Mouse (Mus musculus): ENCODE measurements around the gene Rdh9.

DNA sequence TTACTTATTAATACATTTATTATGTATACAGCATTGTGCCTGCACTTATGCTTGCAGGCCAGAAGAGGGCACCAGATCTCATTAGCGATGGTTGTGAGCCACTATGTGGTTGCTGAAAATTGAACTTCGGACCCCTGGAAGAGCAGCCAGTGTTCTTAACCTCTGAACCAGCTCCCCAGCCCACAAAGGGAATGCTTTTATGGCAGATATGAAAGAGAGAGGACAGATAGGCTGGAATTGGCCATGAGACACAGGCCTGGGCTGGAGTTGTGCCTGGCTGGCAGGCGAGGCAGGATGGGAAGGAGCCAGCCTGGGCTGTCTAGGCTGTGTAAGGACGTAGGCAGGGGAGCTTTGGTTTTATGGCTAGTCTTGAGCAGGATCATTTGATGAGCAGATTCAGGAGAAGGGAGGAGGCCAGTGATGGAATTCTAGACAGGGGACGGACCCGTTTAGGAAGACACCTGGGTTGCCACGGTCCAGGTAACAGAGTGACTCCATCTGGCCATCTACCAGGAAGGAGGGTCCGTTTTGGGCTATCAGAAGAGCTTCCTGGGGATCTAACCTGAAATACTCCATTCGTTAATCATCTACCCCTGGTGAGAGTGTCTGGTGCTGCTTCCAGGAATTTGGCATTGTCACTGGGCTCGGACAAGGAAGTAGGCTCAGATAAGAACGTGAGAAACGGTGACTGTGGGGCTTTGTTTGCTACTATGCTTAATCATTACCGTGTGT is 37.9 kb upstream of the Rdh9 start:
- TF ChIP-seq CTCF (IDR thresholded peaks at IDR 0.05; ENCODE audit: low read depth) = peak; percentile 67
- TF ChIP-seq EP300 (IDR thresholded peaks at IDR 0.05; ENCODE audit: low read depth) = no peak
